Mouse (Mus musculus) heart, postnatal 25 days (tissue): ENCODE measurements around the gene Gm28048. TPM values are rescaled to one million over a fixed set of nuclear protein-coding genes. Genes with fewer than 3 reads are reported as not detected.

Experiments used
- DNase-seq: peaks from one replicate; pipeline ENCODE4 v3.0.0; 2022; ENCODE audit warnings: low spot score
- intact Hi-C: fragments of 180-260 bp; cut with DNase I; formaldehyde crosslinking; loops from one replicate; pipeline ENCODE4 v1.15.1; 2025
- total RNA-seq, 2 experiments: library from RNA; stranded (reverse); gene quantifications; 2 replicates each; pipeline ENCODE4 v1.2.3; 2021

Gene Gm28048
- 1 to 10 TPM; 5.4 to 5.8 TPM for total RNA-seq

DNA sequence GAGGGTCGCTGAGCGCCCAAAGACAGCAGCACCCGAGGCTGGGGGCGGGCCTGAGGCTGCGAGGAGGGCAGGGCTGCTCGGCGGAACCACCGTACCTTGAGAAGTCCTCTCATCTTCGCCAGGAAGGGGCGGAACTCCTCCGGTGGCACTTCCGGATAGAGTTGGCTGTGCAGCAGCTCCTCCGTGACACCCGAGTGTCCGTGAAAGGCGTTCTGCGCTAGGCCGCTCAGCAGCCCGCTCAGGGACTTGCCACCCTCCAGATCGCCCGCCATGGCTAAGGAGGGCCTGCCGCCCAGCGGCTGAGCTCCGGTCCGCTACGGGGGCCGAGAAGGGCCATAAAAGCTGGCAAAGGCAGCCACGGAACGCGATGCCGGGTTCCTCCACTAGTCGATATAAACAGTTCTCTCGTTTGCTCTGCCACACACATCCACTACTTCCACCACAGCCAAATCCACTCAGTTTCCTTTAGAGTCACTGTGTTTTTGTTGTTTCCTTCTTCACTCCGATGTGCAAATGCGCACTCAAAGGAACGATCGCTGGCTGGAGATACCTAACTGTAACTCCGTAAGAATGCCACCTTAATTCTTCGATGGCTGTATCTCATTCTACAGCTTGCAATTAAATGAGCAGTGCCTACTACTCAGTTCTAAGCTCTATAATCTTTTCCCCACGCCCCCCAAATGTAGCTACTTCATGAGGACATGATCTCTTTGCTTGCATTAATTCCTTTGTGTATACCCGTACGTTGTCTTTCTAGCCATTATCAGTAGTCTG is at the start of gene Gm28048, which contains the start of gene Commd1:
Gene Gm28048, minus strand, starts transcription at position 107 of the 774 bp plus-strand sequence.
Gene Commd1, minus strand, starts transcription at position 399 of the 774 bp plus-strand sequence.
- peak; percentile 90 for DNase-seq
- intact Hi-C loops, result loop anchor here (5.0 to 10.0 kb wide), 3 partner anchors 513 to 755 kb away; partner anchors contain the start of gene Ahsa2

GRCm38 (mm10) chr11:23029399-23029798 is 47.5 kb upstream of the Gm28048 start:
- no peak for DNase-seq
- intact Hi-C loops, result no loop called here

GRCm38 (mm10) chr11:23028957-23029356 is 47.1 kb upstream of the Gm28048 start:
- no peak for DNase-seq
- intact Hi-C loops, result no loop called here

DNA sequence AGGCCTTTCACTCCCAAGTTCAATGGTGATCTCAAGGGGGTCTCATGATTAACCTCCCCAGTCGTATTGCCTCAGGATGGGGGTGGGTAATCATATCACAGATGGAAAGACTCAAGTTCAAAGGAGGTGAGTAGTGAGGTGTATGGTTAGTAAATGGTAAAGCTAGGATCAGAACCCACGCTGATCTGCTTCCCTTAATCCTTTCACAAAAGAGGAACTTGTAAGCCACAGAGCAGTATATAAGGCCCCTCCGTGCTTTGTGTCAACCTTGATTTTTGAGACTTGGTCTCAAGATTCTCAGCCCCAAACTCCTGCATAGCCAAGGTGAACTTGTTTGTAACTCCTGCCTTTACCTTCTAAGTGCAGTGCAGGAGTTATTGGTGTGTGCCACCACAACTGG is 42.3 kb upstream of the Gm28048 start:
- intact Hi-C loops, result no loop called here
- DNase-seq, result no peak

GRCm38 (mm10) chr11:23023155-23023554 is 41.3 kb upstream of the Gm28048 start:
- intact Hi-C loops, result no loop called here
- no peak for DNase-seq

- no peak for DNase-seq
- intact Hi-C loops, result no loop called here
These were observed 39.0 kb upstream of the Gm28048 start for GRCm38 (mm10) chr11:23020841-23021240.

- DNase-seq, result no peak
- intact Hi-C loops, result no loop called here
These were observed 38.4 kb upstream of the Gm28048 start for GRCm38 (mm10) chr11:23020116-23020770.

- intact Hi-C loops, result no loop called here
- DNase-seq, result no peak
These were observed 36.1 kb upstream of the Gm28048 start for GRCm38 (mm10) chr11:23017943-23018342.

- no peak for DNase-seq
- intact Hi-C loops, result no loop called here
These were observed 33.1 kb upstream of the Gm28048 start for GRCm38 (mm10) chr11:23014996-23015395.

DNA sequence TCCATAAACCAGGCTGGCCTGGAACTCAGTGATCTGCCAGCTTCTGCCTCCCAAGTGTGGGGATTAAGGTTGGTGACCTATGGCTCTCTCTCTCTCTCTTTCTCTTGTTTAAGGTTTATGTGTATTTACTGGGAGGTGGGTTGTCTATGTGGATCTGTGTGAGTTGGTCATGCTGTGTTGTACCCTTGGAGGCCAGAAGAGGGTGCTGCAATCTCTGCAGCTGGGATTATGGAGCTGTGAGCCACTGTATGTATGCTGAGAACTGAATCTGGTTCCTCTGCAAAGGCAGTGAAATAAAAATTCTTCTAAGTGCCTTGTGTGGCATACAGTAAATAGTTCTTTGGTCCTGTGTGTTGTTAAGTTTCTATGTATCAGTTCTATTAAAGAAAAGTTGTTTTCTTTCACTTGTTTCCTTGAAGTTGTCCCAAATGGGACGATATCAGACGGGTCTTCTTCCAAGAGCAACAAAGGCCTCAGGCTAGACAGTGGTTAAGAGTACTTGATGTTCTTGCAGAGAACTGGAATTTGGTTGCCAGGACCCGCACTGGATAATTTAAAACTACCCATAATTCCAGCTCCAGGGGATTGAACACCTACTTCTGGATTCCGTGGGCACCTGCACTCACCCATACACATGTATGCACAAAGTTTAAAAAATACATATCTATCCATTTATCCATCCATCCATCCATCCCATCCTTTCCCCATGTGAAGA is 31.8 kb upstream of the Gm28048 start:
- intact Hi-C loops, result no loop called here

DNA sequence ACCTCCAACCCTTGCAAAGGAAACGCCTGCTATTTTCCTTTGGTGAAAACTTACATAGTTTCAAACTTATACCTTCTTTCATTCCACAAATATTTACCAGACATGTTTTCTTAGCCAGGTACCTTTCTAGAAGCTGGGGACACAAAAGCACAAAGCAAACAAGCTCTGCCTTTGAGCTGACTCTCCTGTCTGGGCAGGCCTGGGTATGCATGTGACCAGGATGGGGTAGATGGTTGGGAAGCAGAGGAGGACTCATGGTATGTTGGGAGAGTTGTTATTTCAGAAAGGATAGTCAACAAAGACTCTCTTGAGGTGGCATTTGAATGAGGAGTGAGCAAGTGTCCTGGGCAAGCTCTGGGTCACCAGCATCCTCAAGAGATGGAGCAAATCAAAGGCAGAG is 31.2 kb upstream of the Gm28048 start:
- no peak for DNase-seq
- intact Hi-C loops, result no loop called here

More for the DNA sequence above, 31.8 kb upstream of the Gm28048 start:
- no peak for DNase-seq

DNA sequence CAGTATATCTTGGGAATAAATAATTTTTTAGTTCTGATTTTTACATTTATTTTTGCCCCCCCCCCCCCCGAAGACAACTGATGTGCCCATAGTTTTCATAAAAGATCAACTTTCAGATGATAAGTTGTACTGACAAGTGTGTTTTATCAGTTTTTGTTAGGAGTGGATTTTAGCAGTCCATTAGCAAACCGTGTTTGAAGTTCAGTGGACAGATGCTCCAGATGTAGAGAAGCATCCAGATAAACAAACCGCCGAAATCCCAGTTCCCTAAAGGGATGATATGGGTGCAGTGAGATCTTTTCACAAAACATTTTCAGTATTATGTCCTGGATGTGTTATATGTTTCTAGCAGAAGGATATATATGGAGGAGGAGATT is 26.9 kb upstream of the Gm28048 start:
- intact Hi-C loops, result loop anchor here (2.0 to 5.0 kb wide), 4 partner anchors 18 to 263 kb away; partner anchors contain the start of genes Cct4 and Xpo1
- no peak for DNase-seq

- intact Hi-C loops, result loop anchor here (2.0 to 5.0 kb wide), 4 partner anchors 18 to 264 kb away; partner anchors contain the start of genes Cct4 and Xpo1
- peak; percentile 74 for DNase-seq
These were observed 26.4 kb upstream of the Gm28048 start for GRCm38 (mm10) chr11:23008181-23008823.

- intact Hi-C loops, result loop anchor here (2.0 to 5.0 kb wide), 4 partner anchors 17 to 265 kb away; partner anchors contain the start of genes Cct4 and Xpo1
- peak; percentile 67 for DNase-seq
These were observed 25.7 kb upstream of the Gm28048 start, which contains the start of gene Fam161a for GRCm38 (mm10) chr11:23007481-23008180. Gene Fam161a, plus strand, starts transcription at chr11:23007531.

- intact Hi-C loops, result loop anchor here (5.0 kb wide), 3 partner anchors 140 to 265 kb away; partner anchors contain the start of gene Xpo1
- no peak for DNase-seq
These were observed 25.2 kb upstream of the Gm28048 start for GRCm38 (mm10) chr11:23007166-23007480.

DNA sequence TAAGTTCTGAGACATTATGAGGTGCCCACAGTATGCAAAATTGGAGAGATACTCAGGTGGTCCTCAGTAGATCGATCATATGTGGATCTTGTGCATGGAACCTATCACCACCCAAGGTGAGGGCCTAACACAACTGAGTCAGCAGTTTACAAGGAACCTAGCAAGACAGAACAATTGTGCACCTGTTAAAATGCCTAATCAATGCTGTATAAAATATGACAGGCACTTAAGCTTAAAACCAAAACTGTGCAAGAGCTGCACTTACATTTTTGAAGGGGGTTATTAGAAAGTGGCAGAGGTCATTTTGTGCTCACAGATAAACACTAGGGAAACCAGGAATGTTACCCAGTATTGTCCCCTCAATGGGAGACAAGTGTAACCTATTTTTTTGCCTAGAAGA is 23.4 kb upstream of the Gm28048 start:
- no peak for DNase-seq
- intact Hi-C loops, result loop anchor here (5.0 kb wide), 3 partner anchors 142 to 267 kb away; partner anchors contain the start of gene Xpo1

DNA sequence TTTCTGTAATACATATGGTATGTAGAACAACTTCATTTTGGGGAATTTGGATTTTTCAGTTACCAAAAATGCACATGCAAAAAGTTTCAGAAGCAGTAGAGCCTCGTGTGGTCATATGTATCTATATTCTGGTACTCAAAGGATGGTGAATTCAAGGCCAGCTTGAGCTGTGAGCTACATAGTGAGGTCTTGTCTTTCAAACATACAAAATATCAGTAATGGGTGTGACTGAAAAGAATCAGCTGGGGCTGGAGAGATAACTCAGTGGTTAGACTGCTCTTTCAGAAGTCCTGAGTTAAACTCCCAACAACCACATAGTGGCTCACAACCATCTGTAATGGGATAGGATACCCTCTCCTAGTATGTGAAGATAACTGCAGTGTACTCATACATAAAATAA is 16.4 kb upstream of the Gm28048 start:
- no peak for DNase-seq
- intact Hi-C loops, result no loop called here

GRCm38 (mm10) chr11:22995461-22995860 is 13.6 kb upstream of the Gm28048 start:
- intact Hi-C loops, result no loop called here
- DNase-seq, result no peak

GRCm38 (mm10) chr11:22994271-22994670 is 12.4 kb upstream of the Gm28048 start:
- intact Hi-C loops, result loop anchor here (5.0 kb wide), 1 partner anchor 153 kb away; no protein-coding TSS in a partner anchor
- no peak for DNase-seq
